Mouse (Mus musculus): ENCODE data around the gene Egf. TPM values are rescaled to one million over a fixed set of nuclear protein-coding genes. Genes with fewer than 3 reads are reported as not detected.
"Not testable (repeated sequence)": the region's sequence is repeated elsewhere in the genome, so short reads cannot be mapped to it uniquely, and the experiment has no call there.

The Egf gene
- polyA plus RNA-seq, 2 experiments, result 1.9 to 3.7 TPM

DNA sequence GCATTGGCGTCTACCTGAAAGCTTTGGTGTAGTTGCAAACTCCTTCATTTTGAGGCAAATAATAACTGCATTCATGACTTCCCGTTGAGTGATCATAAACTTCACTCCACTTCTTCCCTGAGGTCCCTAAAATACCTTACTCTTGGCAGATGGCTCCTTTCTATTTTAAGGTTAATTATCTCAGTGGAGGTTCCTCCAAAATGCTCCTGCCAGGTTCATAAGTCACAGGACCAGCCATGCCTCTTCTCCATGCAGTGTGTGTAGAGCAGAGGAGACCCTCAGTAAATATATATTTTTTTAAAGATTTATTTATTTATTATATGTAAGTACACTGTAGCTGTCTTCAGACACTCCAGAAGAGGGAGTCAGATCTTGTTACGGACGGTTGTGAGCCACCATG, 11.0 kb upstream of the Egf start:
- Histone ChIP-seq H3K4me1 (ENCODE audit: control insufficient read depth, insufficient read depth, low read length) (no peaks in the 10 kb centered on the region), H3K9me3 (ENCODE audit: control insufficient read depth, low read length) (0 out of 2 replicates have a peak, but pooled peaks cover 3% of the 10 kb centered on the region), H3K9ac (ENCODE audit: low read depth, low read length, severe bottlenecking) (no peak overlapping the region), H3K27ac (replicated peaks; ENCODE audit: low read depth, low read length) (no peak overlapping the region), H3K36me3 (ENCODE audit: control insufficient read depth, insufficient read depth, low read length) (no peaks in the 10 kb centered on the region), H3K4me2 (replicated peaks; ENCODE audit: low read depth, low read length, severe bottlenecking) (no peak overlapping the region), H3K4me3 (replicated peaks; ENCODE audit: low read length) (no peak overlapping the region), H3K27me3 (ENCODE audit: control insufficient read depth, insufficient read depth, low read length) (no peaks in the 10 kb centered on the region)
- DNase-seq (ENCODE audit: low spot score) (no peak), ATAC-seq (ENCODE audit: low FRiP score, low read depth) (no peak)
- WGBS, result 73% methylated on average over 4 of the region's 4 CpGs
- no peak for TF ChIP-seq POLR2A (IDR thresholded peaks at IDR 0.05; ENCODE audit: borderline replicate concordance, extremely low read depth, insufficient read depth, insufficient read length)

DNA sequence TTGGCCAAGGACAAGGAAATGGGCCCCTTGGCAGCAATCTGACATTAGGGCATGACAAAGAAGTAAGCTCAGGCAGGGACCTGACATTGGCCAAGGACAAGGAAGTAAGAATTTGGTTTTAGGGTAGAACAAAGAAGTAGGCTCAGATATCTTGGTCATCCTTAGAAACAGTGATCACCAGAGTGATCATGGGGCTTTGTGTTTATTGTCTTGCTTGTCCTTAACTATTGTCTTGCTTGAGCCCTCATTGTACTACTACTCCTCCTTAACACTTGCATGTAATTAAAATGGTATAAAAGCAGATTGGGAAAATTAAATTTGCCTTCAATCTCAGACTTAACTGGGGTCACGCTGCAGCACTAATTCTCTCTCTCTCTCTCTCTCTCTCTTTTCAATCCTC, 2.5 kb upstream of the Egf start:
- not testable (repeated sequence) for DNase-seq (ENCODE audit: low spot score); H3K4me3 ChIP-seq (replicated peaks; ENCODE audit: low read length); H3K36me3 ChIP-seq (ENCODE audit: control insufficient read depth, insufficient read depth, low read length); H3K9ac ChIP-seq (ENCODE audit: low read depth, low read length, severe bottlenecking); ATAC-seq (ENCODE audit: low FRiP score, low read depth); H3K4me1 ChIP-seq (ENCODE audit: control insufficient read depth, insufficient read depth, low read length); H3K4me2 ChIP-seq (replicated peaks; ENCODE audit: low read depth, low read length, severe bottlenecking); H3K27ac ChIP-seq (replicated peaks; ENCODE audit: low read depth, low read length)
- Histone ChIP-seq H3K27me3 (ENCODE audit: control insufficient read depth, insufficient read depth, low read length) (0 out of 2 replicates have a peak, but pooled peaks cover 10% of the 10 kb centered on the region), H3K9me3 (ENCODE audit: control insufficient read depth, low read length) (peaks cover 14% of the 10 kb centered on the region)
- 92% methylated on average over 1 of the region's 1 CpGs for WGBS

DNA sequence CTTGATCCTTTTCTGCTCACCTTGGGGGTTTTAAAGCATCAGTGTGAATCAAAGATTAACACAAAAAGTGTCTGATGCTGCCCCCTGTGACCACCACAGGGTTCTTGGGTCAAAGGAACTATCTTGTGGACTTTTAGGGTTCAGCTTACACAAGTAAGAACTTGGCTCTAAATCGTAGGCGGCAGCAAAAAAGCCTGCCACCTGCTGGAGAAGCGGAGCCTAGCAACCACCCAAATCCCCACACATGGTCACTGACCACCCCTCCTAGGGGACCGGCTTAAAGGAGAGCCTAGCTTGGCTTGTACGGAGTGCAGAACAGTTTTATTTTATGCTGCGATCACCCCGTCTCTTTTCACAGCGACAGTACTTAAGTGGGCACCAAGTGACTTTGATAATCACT, 10.3 kb downstream of the Egf start:
- Histone ChIP-seq H3K4me1 (ENCODE audit: control insufficient read depth, insufficient read depth, low read length) (no peaks in the 10 kb centered on the region), H3K27ac (replicated peaks; ENCODE audit: low read depth, low read length) (no peak overlapping the region), H3K4me2 (replicated peaks; ENCODE audit: low read depth, low read length, severe bottlenecking) (no peak overlapping the region), H3K4me3 (replicated peaks; ENCODE audit: low read length) (no peak overlapping the region), H3K9me3 (ENCODE audit: control insufficient read depth, low read length) (no peaks in the 10 kb centered on the region), H3K9ac (ENCODE audit: low read depth, low read length, severe bottlenecking) (no peak overlapping the region), H3K27me3 (ENCODE audit: control insufficient read depth, insufficient read depth, low read length) (no peaks in the 10 kb centered on the region), H3K36me3 (ENCODE audit: control insufficient read depth, insufficient read depth, low read length) (no peaks in the 10 kb centered on the region)
- ATAC-seq (ENCODE audit: low FRiP score, low read depth), result no peak
- DNase-seq (ENCODE audit: low spot score), result no peak
- TF ChIP-seq POLR2A (IDR thresholded peaks at IDR 0.05; ENCODE audit: borderline replicate concordance, extremely low read depth, insufficient read depth, insufficient read length), result no peak
- WGBS, result 51% methylated on average over 8 of the region's 8 CpGs

DNA sequence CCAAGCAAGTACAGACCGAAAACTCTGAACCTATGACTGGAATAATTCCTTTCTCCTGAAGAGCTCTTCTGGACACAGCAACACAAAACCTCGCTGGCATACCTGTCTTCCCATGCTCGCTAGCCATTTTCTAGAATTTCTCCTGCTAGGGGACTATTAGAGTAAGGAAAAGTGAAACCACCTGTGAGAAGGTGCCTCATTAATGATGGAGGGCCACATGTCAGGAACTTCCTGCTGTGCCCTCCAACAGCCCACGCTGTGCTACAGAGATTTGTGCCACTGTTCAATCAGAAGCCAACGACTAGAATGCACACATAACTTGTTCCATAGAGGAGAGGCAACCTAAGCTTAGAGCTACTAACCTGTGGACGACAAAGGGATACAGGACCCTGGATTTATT, 12.3 kb downstream of the Egf start:
- Histone ChIP-seq H3K27ac (replicated peaks; ENCODE audit: low read depth, low read length) (no peak overlapping the region), H3K4me3 (replicated peaks; ENCODE audit: low read length) (no peak overlapping the region), H3K9ac (ENCODE audit: low read depth, low read length, severe bottlenecking) (no peak overlapping the region), H3K4me1 (ENCODE audit: control insufficient read depth, insufficient read depth, low read length) (peaks cover 9% of the 10 kb centered on the region), H3K4me2 (replicated peaks; ENCODE audit: low read depth, low read length, severe bottlenecking) (no peak overlapping the region), H3K9me3 (ENCODE audit: control insufficient read depth, low read length) (no peaks in the 10 kb centered on the region), H3K36me3 (ENCODE audit: control insufficient read depth, insufficient read depth, low read length) (no peaks in the 10 kb centered on the region), H3K27me3 (ENCODE audit: control insufficient read depth, insufficient read depth, low read length) (no peaks in the 10 kb centered on the region)
- DNase-seq (ENCODE audit: low spot score) (no peak), ATAC-seq (ENCODE audit: low FRiP score, low read depth) (no peak)
- no peak for TF ChIP-seq POLR2A (IDR thresholded peaks at IDR 0.05; ENCODE audit: borderline replicate concordance, extremely low read depth, insufficient read depth, insufficient read length)
- WGBS, result 41% methylated on average over 6 of the region's 6 CpGs

DNA sequence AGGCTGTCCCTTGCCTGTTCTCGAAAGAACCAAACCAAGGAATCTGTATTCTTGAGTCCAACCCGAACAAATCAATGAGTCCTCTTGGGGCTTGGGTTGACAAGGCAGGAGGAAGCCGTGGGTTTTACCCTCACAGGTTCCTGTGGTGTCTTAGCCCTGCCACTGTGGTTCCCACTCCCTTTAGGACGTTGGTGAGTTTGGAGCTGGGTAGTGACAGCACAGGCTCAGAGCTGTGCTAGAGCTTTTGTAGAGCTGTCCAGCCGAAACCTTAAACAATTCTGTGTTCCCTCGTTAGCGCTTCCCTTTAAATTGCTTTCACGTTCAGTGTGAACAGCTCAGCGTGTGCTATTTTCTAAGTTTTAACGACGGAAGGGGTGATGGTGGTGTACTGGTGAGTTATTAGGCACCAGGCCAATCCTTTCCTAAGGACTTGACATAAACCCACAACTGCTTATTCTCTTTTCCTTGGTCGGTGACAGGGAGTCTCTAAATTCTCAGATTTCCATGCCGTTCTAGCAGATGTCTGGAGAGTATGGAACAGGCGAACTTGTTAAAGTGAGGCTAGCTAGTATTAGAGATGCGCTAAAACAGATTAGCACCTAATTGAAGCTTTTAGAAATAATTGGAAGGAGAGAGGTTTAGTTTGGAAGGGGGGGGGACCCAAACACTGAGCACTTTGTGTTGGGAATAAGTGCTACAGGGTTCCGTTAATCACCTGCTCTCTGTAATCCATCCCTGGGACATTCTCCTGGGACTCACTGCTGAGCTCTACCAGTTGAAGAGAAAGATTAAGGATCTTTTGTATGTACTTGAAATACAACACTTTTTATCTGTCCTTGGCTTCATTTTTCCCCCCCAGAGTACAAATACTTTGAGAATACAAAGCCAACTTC, 16.6 kb downstream of the Egf start:
- H3K9ac ChIP-seq (ENCODE audit: low read depth, low read length, severe bottlenecking), result no peak overlapping the region
- ATAC-seq (ENCODE audit: low FRiP score, low read depth), result no peak
- H3K36me3 ChIP-seq (ENCODE audit: control insufficient read depth, insufficient read depth, low read length), result no peaks in the 10 kb centered on the region
- no peak for DNase-seq (ENCODE audit: low spot score)
- no peaks in the 10 kb centered on the region for H3K9me3 ChIP-seq (ENCODE audit: control insufficient read depth, low read length)
- WGBS, result 31% methylated on average over 16 of the region's 16 CpGs
- H3K4me2 ChIP-seq (replicated peaks; ENCODE audit: low read depth, low read length, severe bottlenecking), result no peak overlapping the region
- no peak overlapping the region for H3K27ac ChIP-seq (replicated peaks; ENCODE audit: low read depth, low read length)
- TF ChIP-seq POLR2A (IDR thresholded peaks at IDR 0.05; ENCODE audit: borderline replicate concordance, extremely low read depth, insufficient read depth, insufficient read length), result no peak
- H3K4me1 ChIP-seq (ENCODE audit: control insufficient read depth, insufficient read depth, low read length), result peaks cover 9% of the 10 kb centered on the region
- no peak overlapping the region for H3K4me3 ChIP-seq (replicated peaks; ENCODE audit: low read length)
- H3K27me3 ChIP-seq (ENCODE audit: control insufficient read depth, insufficient read depth, low read length), result no peaks in the 10 kb centered on the region
